Mouse (Mus musculus) CH12.LX (cell line): Measurements from ENCODE around the gene Tnnc2.

Experiments used
- CTCF ChIP-seq, 2 experiments: IDR thresholded peaks in 1 of 2; conservative IDR thresholded peaks in 1 of 2; 2 replicates each; pipeline ENCODE4 v1.5.1; 2011 to 2012; ENCODE audit warnings: low read depth in 2 of 2, low read length in 2 of 2, improper control_type of control experiment in 1 of 2, inconsistent platforms in 1 of 2, mild to moderate bottlenecking in 1 of 2, moderate library complexity in 1 of 2
- POLR2A ChIP-seq: IDR thresholded peaks from 2 replicates; pipeline ENCODE4 v1.6.1; 2011; ENCODE audit warnings: low read depth, mild to moderate bottlenecking, improper control_type of control experiment, low read length
- ZNF384 ChIP-seq: IDR thresholded peaks from 2 replicates; pipeline ENCODE4 v1.6.1; 2012; ENCODE audit warnings: low read depth, low read length, improper control_type of control experiment, inconsistent platforms

DNA sequence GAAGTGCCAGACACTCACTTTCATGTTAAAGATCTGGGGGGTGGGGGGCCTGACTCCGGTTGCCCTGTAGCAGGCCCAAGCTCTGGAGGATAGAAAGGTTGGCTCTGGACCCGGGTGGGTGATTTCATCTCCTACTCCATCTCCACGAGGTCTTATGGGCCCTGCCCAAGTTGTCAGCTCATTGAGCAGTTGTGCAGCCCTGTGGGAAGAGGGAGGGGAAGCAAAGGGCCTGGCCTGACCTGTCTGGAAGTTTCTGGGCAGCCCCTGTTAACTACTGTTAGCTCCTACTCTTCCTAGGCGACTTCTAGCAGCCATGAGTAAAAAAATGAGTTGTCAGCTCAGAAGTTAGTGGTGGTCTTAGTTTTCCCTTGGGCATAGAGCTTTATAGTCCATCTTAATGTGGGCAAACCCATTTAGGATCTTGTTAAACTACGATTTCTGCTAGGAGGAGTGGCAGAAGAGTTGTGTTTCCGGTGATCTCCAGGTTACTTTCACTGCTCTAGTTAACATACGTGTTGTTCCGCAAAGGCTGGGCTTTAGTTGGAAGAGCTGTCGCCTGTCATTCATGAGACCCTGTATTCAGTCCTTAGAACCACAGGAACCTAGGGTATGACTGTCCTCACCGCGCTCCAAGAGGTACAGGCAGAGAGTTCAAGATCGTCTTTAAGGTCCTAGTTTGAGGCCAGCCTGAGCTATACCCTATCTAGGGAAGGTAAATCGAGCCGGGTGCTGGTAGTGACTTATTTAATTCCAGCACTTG lies 6.4 kb downstream of the Tnnc2 start:
- peak; percentile 24 for TF ChIP-seq POLR2A
- TF ChIP-seq CTCF (conservative IDR thresholded peaks at IDR 0.05 in 1 of 2, IDR thresholded peaks at IDR 0.05 in 1 of 2; ENCODE audit: low read depth in 2 of 2, low read length in 2 of 2) = no peak
- no peak for TF ChIP-seq ZNF384
